Mouse (Mus musculus): Measurements from ENCODE around the gene Ehd4.

DNA sequence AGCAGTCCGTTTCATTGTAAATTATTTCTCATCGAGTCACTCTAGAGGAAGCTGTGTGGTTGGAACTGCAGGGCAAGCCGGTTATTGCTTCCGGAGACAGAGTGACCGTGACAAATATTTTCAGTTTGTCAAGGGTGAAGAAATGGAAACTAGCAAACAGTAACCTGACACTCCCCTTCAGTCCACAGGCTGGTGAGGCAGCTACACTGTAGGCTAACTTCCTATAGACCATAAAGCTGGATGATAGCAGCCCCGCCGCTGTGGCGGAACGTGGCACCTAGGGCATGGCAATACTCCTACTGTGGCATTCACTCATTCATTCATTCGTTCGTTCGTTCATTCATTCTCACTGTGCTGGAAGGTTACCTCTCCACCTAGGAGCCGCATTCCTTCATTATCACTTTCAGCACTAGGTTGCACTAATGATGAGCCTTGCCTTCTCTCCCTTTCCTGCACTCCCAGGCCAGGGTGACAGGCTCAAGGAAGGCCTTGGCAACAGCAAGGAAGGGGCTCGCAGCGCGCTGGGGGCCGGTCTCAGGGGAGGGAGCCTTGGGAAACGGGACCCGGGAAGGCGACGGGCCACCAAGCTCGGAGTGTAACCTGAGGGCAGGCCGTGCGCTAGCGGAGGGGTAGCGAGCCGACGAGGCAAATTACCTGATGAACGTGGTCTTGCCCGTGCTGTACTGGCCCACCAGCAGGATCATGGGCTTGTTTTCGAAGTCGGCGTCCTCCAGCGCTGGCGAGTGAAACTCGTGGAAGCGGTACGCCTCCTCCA lies 633 bp downstream of the Ehd4 start:
- TF ChIP-seq CTCF (conservative IDR thresholded peaks at IDR 0.05; ENCODE audit: low read length) (no peak), NANOG (IDR thresholded peaks at IDR 0.05; ENCODE audit: borderline replicate concordance, low read length) (no peak), POU5F1 (IDR thresholded peaks at IDR 0.05; ENCODE audit: borderline replicate concordance, low read length) (no peak)

Data from E14TG2a.4 (cell line).